Mouse (Mus musculus) liver, postnatal 0 days (tissue): Measurements from ENCODE around the gene Cnst. TPM values are rescaled to one million over a fixed set of nuclear protein-coding genes. Genes with fewer than 3 reads are reported as not detected.
"Not testable (repeated sequence)": the region's sequence is repeated elsewhere in the genome, so short reads cannot be mapped to it uniquely, and the experiment has no call there.

Experiments
- ATAC-seq: fragments of 200-750 bp; cut with Nextera tagmentation; 2 replicates; pipeline ENCODE4 v1.8.0; 2017; ENCODE audit warnings: mild to moderate bottlenecking, moderate library complexity
- DNase-seq: peaks from one replicate; pipeline ENCODE4 v3.0.0-alpha.2; 2016
- H3K27ac ChIP-seq: fragments of 300-500 bp; sonication (generic); 2 replicates; pipeline ENCODE4 v1.5.1; 2014; ENCODE audit warnings: antibody characterized with exemption, moderate library complexity, mild to moderate bottlenecking, low read depth
- H3K27me3 ChIP-seq: fragments of 300-500 bp; sonication (generic); 2 replicates; pipeline ENCODE4 v1.6.1; 2014; ENCODE audit warnings: low read length, control low read depth, mixed read lengths; ENCODE audit not compliant: insufficient read depth
- H3K36me3 ChIP-seq: fragments of 300-500 bp; sonication (generic); replicated peaks from 2 replicates; pipeline ENCODE4 v1.6.1; 2014; ENCODE audit warnings: mild to moderate bottlenecking, control low read depth, low read length, moderate library complexity, mixed read lengths; ENCODE audit not compliant: insufficient read depth
- H3K4me1 ChIP-seq: fragments of 300-500 bp; sonication (generic); 2 replicates; pipeline ENCODE4 v1.6.1; 2014; ENCODE audit warnings: antibody characterized with exemption, mild to moderate bottlenecking, control low read depth; ENCODE audit not compliant: insufficient read depth
- H3K4me2 ChIP-seq: fragments of 300-500 bp; sonication (generic); 2 replicates; pipeline ENCODE4 v1.6.1; 2014; ENCODE audit warnings: low read depth, mild to moderate bottlenecking, low read length, moderate library complexity, mixed read lengths
- H3K4me3 ChIP-seq: fragments of 300-500 bp; sonication (generic); 2 replicates; pipeline ENCODE4 v1.5.1; 2014; ENCODE audit warnings: low read depth, low read length
- H3K9ac ChIP-seq: fragments of 300-500 bp; sonication (generic); replicated peaks from 2 replicates; pipeline ENCODE4 v1.6.1; 2014; ENCODE audit warnings: mild to moderate bottlenecking, moderate library complexity
- H3K9me3 ChIP-seq: fragments of 300-500 bp; sonication (generic); 2 replicates; pipeline ENCODE4 v1.6.1; 2016; ENCODE audit warnings: mild to moderate bottlenecking, control low read depth, low read length, mixed read lengths
- CTCF ChIP-seq: sonication (generic); IDR thresholded peaks from 2 replicates; pipeline ENCODE4 v1.5.1; 2016; ENCODE audit warnings: antibody characterized with exemption, low read depth
- EP300 ChIP-seq: IDR thresholded peaks from 2 replicates; pipeline ENCODE4 v1.6.1; 2016; ENCODE audit warnings: antibody characterized with exemption, low read depth, mild to moderate bottlenecking
- WGBS: fragments of 180-500 bp; shearing (Covaris S2); extraction: QIAGEN DNeasy Blood & Tissue Kit; methylation state at CpG from one replicate; pipeline ENCODE4 v1.1.7; 2014; ENCODE audit not compliant: insufficient replicate concordance; 5-methylcytosine and 5-hydroxymethylcytosine counted together
- polyA plus RNA-seq: library from polyadenylated mRNA; unstranded; fragments of >200 nt; fragmentation: Nextera tagmentation; extraction: Ambion mirVana; gene quantifications from 2 replicates; pipeline ENCODE4 v1.2.1, GENCODE M21; 2015

The Cnst gene
- polyA plus RNA-seq = 5.0 and 5.8 TPM in 2 replicates

DNA sequence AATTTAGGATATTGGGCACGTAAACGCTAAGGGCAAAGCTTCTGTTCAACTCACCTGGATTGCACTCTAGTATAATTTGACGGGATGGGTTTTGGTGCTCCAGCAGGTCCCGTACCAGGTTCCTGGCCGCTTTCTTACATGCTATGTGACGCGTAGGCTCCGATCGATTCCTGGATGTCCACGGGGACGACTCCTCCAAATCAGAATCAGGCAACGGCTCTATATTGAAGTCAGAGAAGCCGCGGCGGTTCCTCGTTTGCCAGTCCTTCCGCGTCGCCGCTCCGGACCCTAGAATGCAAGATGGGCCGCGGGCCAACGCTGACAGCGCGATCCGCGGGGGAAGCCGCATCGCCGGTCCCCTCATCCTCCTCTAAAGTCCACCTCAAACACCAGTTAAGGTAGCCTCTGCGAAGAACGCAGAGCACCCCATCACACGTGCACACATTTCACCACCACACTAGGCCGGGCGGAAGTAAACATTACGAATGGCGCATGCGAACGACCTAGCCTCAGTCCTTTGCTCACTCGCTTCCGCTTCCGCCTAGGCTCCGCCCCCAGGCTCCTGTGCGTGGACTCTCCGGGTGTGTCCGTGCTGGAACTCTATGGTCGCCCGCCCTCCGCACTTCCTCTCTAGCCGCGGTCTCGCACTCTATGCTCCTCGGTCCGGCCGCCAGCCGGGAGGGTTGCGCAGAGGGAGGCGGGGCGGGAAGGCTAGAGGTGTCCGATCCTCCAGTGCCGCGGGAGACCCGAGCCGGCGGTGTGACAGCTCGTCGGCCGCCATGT is at the start of gene Cnst, which contains the start of gene Tfb2m:
TSS of gene Cnst (plus strand) at position 603 of the 783 bp plus-strand sequence.
TSS of gene Tfb2m (minus strand) at position 500 of the 783 bp plus-strand sequence.
- peak within 1 kb of the TSS; percentile 95 for H3K4me3 ChIP-seq
- H3K27me3 ChIP-seq = not testable (repeated sequence)
- TF ChIP-seq EP300 = peak; percentile 70; the same call in 1 of the 2 replicates

GRCm38 (mm10) chr1:179499257-179499656 is 46.9 kb upstream of the Cnst start:
- Histone ChIP-seq H3K27me3 (no peaks in the 10 kb centered on the region), H3K4me1 (no peaks in the 10 kb centered on the region), H3K4me2 (no peak overlapping the region), H3K36me3 (no peaks in the 10 kb centered on the region), H3K9me3 (no peaks in the 10 kb centered on the region), H3K4me3 (no peak overlapping the region), H3K9ac (no peak overlapping the region), H3K27ac (no peak overlapping the region)
- WGBS = 76% methylated on average over 3 of the region's 3 CpGs
- DNase-seq = no peak
- TF ChIP-seq EP300 (no peak), CTCF (no peak)
- ATAC-seq = no peak

More for the DNA sequence above, at the start of gene Cnst, which contains the start of gene Tfb2m:
- H3K36me3 ChIP-seq, H3K9me3 ChIP-seq: not testable (repeated sequence)
- peak within 1 kb of the TSS; percentile 92 for H3K27ac ChIP-seq
- H3K9ac ChIP-seq = peak within 1 kb of the TSS; percentile 81
- peaks cover 30% of the 10 kb centered on the region for H3K4me1 ChIP-seq
- under 1% methylated on average over 68 of the region's 69 CpGs for WGBS
- DNase-seq (peak; percentile 99), ATAC-seq (peak; percentile 98)
- peak within 1 kb of the TSS; percentile 81 for H3K4me2 ChIP-seq

GRCm38 (mm10) chr1:179502565-179502964 is 43.6 kb upstream of the Cnst start:
- Histone ChIP-seq H3K4me3 (no peak overlapping the region), H3K9ac (no peak overlapping the region), H3K36me3 (no peaks in the 10 kb centered on the region), H3K4me1 (no peaks in the 10 kb centered on the region), H3K27ac (no peak overlapping the region), H3K27me3 (no peaks in the 10 kb centered on the region), H3K4me2 (no peak overlapping the region), H3K9me3 (no peaks in the 10 kb centered on the region)
- DNase-seq (no peak), ATAC-seq (no peak)
- 10% methylated on average over 3 of the region's 3 CpGs for WGBS
- peak; percentile 83 for TF ChIP-seq CTCF
- TF ChIP-seq EP300 = no peak

GRCm38 (mm10) chr1:179506530-179507315 is 39.4 kb upstream of the Cnst start:
- Histone ChIP-seq H3K9me3 (no peaks in the 10 kb centered on the region), H3K36me3 (no peaks in the 10 kb centered on the region), H3K4me2 (no peak overlapping the region), H3K27ac (no peak overlapping the region), H3K27me3 (no peaks in the 10 kb centered on the region), H3K9ac (no peak overlapping the region), H3K4me1 (no peaks in the 10 kb centered on the region), H3K4me3 (no peak overlapping the region)
- TF ChIP-seq CTCF (peak; percentile 77), EP300 (no peak)
- 66% methylated on average over 9 of the region's 9 CpGs for WGBS
- ATAC-seq (0 out of 2 replicates have a peak, but pooled peaks have one; percentile 25), DNase-seq (peak; percentile 48)

- no peak overlapping the region for H3K4me3 ChIP-seq
- H3K27ac ChIP-seq = no peak overlapping the region
- no peak overlapping the region for H3K9ac ChIP-seq
- H3K4me1 ChIP-seq = no peaks in the 10 kb centered on the region
- no peak overlapping the region for H3K4me2 ChIP-seq
- no peak for ATAC-seq
- no peaks in the 10 kb centered on the region for H3K36me3 ChIP-seq
- WGBS = 84% methylated on average over 12 of the region's 13 CpGs
- TF ChIP-seq CTCF (no peak), EP300 (no peak)
- H3K9me3 ChIP-seq = no peaks in the 10 kb centered on the region
- H3K27me3 ChIP-seq = no peaks in the 10 kb centered on the region
- no peak for DNase-seq
These were observed 35.4 kb upstream of the Cnst start for GRCm38 (mm10) chr1:179510546-179511340.

GRCm38 (mm10) chr1:179511895-179512294 is 34.3 kb upstream of the Cnst start:
- Histone ChIP-seq H3K27me3 (no peaks in the 10 kb centered on the region), H3K9ac (no peak overlapping the region), H3K27ac (no peak overlapping the region), H3K9me3 (no peaks in the 10 kb centered on the region), H3K4me3 (no peak overlapping the region), H3K36me3 (no peaks in the 10 kb centered on the region), H3K4me1 (peaks cover 4% of the 10 kb centered on the region), H3K4me2 (no peak overlapping the region)
- TF ChIP-seq CTCF (no peak), EP300 (no peak)
- DNase-seq = no peak
- WGBS = 74% methylated on average over 7 of the region's 7 CpGs
- ATAC-seq = no peak
